Mouse (Mus musculus) liver, adult 2 months (tissue): ENCODE data around the gene Epb41l3.

ENCODE experiments used
- CTCF ChIP-seq: fragments of 200-500 bp; IDR thresholded peaks from 2 replicates; pipeline ENCODE4 v1.5.1; 2011; ENCODE audit warnings: low read depth, low read length, control low read depth
- POLR2A ChIP-seq: fragments of 200-500 bp; IDR thresholded peaks from 2 replicates; pipeline ENCODE4 v1.6.1; 2011; ENCODE audit warnings: low read length, control low read depth; ENCODE audit not compliant: insufficient read depth; ENCODE audit errors: extremely low read depth

- TF ChIP-seq POLR2A = no peak
- TF ChIP-seq CTCF = no peak
These were observed 52.5 kb downstream of the Epb41l3 start for GRCm38 (mm10) chr17:69127981-69128380.
